Mouse (Mus musculus): ENCODE results near the gene Nbeal2.
"Not testable (repeated sequence)": the region's sequence is repeated elsewhere in the genome, so short reads cannot be mapped to it uniquely, and the experiment has no call there.

Gene Nbeal2

GRCm38 (mm10) chr9:110653655-110654461 lies at the start of gene Nbeal2:
Gene Nbeal2, minus strand, starts transcription at chr9:110654161.
- DNase-seq (ENCODE audit: low read depth, low spot score), result no peak

- DNase-seq (ENCODE audit: low read depth, low spot score), result no peak
Measured at GRCm38 (mm10) chr9:110702848-110703247, 48.9 kb upstream of the Nbeal2 start.

DNA sequence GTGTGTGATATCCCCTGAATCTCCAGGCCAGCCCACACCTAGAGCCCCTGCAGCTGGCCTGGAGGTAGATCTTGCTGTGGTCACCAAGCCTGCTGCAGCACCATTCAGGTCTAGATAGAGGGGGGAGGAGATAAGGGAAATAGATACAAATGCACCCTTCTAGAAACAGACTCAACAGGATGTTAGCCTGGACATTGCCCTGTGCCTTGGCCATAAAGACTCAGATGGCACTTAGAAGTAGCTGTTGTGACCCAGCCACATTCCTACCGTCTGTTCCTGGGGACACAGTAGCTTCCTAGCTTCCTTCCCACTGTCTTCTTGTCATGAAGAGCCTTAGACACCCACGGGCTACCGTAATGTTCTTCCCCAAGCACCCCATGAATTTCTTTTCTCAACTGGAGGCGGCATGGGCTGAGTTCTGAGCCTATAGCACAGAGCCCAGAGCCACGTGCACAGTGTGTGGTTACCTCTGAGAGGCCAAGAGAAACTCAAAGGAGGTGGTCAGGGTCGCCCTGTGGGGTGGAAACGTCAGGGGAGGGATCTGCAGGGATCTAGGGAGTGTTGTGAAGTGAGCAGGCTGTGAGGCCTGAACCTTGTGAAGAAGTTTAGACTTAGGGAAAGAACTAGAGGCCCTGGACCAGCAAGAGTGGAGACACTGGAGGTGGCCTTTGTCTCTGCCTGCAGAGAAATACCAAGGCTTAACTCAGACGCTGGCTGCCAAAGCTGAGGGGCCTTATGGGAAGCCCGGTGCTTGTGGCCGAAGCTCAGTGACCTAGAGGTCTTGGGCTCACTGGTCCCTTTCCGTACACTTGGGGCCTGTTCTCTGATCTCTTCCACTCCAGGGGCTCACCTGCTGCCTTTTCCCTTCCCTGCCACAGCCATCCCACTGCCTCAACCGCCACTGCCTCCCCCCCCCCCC lies 47.4 kb upstream of the Nbeal2 start:
- no peak for DNase-seq (ENCODE audit: low read depth, low spot score)

DNA sequence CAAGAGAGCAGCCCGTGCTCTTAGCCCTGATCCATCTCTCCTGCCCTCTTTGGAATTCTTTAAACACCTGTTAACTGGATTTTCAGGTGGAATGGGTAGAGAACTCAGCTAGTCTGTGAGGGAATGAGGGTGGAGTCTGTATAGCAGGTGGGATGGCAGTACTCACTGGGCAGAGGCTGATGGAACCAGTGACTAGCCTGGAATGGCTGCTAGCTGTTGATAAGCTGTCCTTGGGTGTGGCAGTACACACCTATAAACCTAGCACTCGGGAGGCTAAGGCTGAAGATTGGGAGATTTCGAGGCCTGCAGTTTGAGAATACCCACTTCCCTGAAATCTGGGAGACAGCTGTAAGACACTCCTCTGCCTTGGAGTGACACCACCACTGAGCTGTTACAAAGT lies 45.6 kb upstream of the Nbeal2 start:
- DNase-seq (ENCODE audit: low read depth, low spot score), result no peak

- no peak for DNase-seq (ENCODE audit: low read depth, low spot score)
Measured at GRCm38 (mm10) chr9:110697465-110697864, 43.5 kb upstream of the Nbeal2 start.

DNA sequence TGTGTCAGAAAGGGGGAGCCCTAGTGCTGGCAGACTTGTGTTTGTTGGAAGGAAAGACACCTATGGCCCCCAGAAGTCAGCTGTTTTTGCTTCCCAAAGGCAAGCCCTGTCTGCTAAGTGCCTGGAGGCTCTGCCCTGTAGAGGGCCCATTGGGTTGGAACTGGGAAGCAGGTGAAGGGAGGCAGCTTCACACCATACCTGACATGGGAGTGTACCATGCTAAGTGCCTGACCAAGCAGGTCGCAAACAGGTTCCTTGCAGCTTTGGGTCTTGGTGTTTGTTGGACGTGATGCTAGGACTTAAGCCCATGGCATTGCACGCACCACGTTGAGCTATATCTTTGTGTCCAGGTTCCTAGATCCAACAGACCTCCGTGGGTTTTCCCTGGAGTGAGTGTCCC lies 42.5 kb upstream of the Nbeal2 start:
- DNase-seq (ENCODE audit: low read depth, low spot score), result no peak

DNA sequence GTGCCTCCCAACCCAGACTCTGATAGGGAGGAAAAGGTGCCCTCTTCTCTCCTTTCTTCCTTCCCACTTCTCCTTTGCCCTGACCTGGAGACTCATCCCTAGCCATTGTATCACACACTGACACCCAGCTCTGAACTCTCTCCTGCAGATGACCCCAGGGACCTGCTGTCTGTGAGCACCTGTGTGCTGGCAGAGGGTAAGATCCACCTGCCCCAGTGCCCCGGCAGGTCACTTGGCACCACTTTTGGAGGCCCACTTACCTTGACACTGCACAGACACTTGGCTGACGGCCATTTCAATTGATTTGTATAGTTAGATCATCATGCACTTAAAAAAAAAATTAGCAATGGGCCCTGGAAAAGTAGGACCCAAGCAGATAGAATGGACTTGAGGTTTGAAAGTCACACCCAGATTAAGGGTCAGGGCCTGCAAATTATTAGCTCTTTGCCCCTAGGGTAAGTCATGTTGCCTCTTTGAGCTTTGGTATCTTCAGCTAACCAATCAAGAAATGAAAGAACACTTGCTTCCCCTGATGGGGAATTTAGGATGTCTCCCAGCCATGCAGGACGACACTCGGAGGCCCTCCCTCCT lies 41.3 kb upstream of the Nbeal2 start:
- DNase-seq (ENCODE audit: low read depth, low spot score), result no peak

GRCm38 (mm10) chr9:110689261-110689779 lies 35.4 kb upstream of the Nbeal2 start:
- DNase-seq (ENCODE audit: low read depth, low spot score), result no peak

DNA sequence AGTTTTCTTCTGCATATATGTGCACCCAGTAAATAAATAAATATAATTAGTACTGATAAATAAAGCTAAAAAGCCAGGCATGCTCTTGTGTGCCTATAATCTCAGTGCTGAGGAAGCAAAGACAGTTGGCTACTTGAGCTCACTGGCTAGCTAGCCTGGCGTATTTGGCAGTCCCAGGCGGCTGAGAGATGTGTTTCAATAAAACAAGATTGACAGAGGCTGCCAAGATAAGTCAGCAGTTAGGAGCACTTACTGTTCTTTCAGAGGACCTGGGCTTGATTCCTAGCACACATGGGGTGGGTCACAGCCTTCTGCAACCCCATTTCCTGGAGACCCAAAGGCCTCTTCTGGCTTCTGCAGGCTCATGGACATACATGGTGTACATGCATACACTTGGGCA lies 33.9 kb upstream of the Nbeal2 start:
- DNase-seq (ENCODE audit: low read depth, low spot score), result no peak

DNA sequence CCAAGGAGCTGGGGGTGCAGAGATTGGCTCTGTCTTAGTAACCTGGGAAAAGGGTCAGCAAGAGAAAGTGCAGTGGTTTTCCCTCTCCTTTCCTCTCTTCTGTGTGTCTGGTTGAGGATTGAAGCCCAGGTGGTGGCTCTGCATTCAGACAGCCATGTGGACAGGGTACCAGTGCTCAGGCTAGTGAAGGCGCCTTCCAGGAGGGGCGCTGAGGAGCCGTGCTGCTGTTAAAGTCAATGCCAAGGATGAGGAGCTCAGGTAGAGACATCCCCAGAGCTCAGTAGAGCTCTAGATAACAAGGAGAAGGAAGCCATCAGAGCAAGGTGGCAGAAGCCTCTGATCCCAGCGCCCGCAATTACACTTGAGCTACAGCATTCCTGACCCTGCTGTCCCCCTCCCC lies 33.1 kb upstream of the Nbeal2 start:
- DNase-seq (ENCODE audit: low read depth, low spot score), result no peak

GRCm38 (mm10) chr9:110686472-110686871 lies 32.5 kb upstream of the Nbeal2 start:
- no peak for DNase-seq (ENCODE audit: low read depth, low spot score)

GRCm38 (mm10) chr9:110685591-110685990 lies 31.6 kb upstream of the Nbeal2 start:
- DNase-seq (ENCODE audit: low read depth, low spot score), result no peak

DNA sequence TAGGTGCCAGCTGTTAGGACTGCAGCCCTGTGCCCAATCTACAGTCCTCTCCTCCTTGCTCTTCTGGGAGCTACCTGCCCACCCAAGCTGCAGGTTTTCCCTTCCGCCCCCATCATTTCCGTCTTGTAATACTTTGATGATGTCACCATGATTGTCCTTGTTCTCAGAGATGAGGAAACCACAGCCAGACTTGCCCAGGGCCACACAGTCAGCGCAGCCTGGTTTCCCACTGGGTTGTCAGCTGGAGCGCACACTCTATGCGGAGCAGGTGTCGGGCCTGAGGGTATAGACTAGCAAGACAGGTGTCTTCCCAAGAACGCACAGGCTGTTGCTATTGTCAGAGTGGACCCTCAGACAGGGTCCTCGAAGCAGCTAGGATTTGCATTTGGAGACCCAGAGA lies 31.2 kb upstream of the Nbeal2 start:
- DNase-seq (ENCODE audit: low read depth, low spot score), result no peak

DNA sequence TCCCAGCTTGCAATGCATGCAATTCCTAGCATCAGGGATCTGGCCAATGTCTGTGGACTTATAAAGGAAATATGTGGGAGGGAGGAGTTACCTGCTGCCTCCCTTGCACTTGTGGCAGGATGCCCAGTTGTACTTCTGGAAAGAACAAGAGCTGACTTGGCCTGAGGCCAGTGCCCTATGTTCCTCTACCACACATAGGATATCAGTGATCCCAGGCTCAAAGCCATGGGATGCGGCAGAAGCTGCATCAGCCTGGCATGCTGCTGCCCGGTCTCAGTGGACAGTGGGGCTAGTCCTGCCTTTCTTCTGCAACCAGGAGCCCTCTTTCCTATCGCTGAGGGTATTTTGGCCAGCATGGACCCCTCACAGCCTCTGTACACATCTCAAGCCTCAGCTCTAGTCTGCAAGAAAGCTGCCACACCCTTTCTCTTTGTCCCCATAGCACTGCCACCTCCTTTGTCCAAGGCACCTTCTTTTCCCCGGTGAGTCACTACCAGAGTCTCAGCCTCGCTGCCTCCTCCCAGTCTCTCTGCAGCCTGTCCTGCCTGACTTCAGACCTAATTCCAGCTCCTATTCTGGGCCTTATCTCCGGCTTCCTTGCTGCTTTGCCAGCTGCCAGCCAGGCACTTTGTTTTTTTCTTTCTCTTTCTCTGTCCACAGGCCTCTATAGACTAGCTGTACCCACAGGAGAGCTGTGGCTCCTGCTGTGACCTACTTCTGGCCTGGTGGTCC lies 30.3 kb upstream of the Nbeal2 start:
- peak; percentile 8 for DNase-seq (ENCODE audit: low read depth, low spot score)

DNA sequence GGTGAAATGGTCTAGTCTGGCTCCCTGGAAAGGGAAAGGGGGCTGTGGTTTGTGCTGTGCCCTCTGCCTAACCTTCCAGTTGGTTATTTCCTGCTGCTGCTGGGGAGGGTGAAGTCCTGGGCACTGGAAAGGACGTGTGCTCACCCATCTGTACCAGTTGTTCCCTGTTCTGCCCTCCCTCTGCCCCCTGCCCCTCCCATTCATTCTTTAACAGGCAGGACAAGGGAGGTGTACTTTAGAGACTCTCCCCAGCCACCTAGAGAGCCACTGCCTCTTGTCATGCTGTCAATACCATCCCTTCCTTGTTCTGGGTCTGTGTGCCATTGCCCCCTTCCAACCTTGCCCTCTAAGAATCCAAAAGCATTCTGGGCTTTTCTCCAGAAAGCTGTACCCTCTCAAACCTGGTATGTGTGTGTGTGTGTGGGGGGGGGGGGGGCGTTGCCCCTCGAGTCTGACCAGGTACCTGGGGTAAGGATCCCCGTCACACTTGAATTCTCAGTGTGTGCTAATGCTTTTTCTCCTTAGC lies 29.7 kb upstream of the Nbeal2 start:
- no peak for DNase-seq (ENCODE audit: low read depth, low spot score)

- not testable (repeated sequence) for DNase-seq (ENCODE audit: low read depth, low spot score)
Measured at GRCm38 (mm10) chr9:110682697-110683096, 28.7 kb upstream of the Nbeal2 start.

DNA sequence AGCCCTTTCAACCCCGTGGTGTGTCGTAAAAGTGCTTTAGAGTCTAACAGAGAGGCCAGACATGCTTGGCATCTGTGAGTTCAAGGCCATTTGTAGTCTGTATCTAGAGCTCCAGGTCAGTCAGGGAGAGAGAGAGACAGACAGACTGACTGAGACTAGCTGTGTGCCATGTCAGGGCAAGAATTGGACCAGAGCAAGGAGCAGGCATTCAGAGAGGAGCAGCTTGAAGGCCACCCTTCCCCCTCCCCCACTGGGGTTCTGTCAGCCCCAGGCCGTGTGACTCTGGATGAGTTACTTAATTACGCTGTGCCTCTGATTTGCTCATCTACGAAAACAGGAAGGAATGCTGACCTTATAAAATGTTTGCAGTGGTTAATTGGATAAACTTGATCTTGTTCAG lies 28.3 kb upstream of the Nbeal2 start:
- DNase-seq (ENCODE audit: low read depth, low spot score), result no peak

DNA sequence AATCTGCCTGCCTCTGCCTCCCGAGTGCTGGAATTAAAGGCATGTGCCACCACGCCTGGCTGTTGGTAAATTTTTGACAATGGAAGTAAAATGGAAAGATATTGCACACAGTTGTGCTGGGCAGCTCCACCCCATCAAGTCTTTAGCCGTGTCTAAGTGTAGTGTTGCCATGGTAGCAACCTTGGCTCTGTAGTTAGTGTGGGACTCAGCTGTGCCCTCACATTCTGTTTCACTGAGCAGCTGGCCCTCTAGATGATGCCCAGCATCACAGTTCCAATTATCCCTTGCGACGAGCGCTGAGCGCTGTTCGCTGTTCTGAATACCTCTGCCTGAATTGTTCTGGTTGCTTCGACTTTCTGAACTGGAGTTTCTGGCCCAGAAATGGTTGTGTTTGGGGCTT lies 27.9 kb upstream of the Nbeal2 start:
- no peak for DNase-seq (ENCODE audit: low read depth, low spot score)

DNA sequence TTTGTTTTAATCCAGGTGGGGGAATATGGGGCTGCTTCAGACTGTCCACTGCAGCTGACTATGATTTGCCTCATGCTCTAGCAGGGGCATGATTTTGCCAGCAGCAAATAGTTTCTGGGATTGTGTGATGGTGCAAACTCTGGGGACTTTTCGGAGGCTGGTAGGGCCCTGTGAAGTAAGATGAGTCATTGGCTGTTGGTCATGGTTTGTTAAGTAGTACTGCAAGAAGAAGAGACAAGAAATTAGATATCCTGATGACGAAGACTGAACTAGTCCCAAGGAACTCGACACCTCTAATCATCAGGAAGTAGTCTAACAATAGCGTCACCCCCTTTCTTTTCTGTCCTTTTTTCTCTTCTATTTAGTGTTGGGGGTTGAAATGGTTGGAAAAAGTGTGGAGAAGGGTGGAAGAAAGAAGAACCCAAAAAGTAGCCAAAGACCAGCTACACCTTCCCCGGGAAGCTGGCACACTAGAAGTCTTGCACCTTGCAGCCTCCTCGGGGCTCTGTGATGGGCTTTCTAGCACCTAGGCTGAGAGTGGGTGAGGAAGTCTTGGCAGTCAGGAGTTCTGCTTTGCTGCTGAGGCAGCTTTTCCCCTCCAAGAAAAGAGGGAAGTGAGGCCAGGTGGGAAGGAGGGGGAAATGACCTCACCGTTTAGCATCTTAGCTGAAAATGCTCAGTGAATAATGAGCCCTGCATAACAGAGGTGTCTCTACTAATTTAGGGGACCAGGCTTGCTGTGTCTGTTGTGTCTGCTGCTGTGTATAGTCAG lies 27.0 kb upstream of the Nbeal2 start:
- no peak for DNase-seq (ENCODE audit: low read depth, low spot score)

DNA sequence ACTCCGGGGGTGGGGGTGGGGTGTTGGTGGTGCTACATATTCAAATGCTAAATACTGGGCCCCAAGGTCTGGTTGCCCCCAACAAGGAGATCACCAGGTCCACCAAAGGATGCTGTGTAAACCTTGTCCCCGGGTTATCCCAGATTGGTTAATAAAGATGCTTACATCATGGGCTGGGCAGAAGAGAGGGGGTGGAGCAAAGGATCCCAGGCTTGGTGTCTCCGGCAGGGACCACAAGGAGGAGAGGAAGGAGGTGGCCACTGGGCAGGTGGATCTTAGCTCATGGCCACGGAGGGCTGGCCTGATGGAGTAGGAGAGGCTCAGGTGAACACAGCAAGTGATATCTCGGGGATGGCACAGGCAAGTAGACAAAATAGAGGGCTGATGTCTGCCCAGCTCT lies 24.9 kb upstream of the Nbeal2 start:
- no peak for DNase-seq (ENCODE audit: low read depth, low spot score)
